Mouse (Mus musculus) limb, embryonic 15.5 days (tissue): Measurements from ENCODE around the gene Agap2. TPM values are rescaled to one million over a fixed set of nuclear protein-coding genes. Genes with fewer than 3 reads are reported as not detected.
A peak's percentile ranks its signal among the peaks of the same experiment; 100 is the strongest.
"Not testable (repeated sequence)": the region's sequence is repeated elsewhere in the genome, so short reads cannot be mapped to it uniquely, and the experiment has no call there.

Experiments used
- ATAC-seq: fragments of 200-750 bp; cut with Nextera tagmentation; 2 replicates; pipeline ENCODE4 v1.8.0; 2017; ENCODE audit warnings: low read depth, moderate TSS enrichment; ENCODE audit not compliant: insufficient number of reproducible peaks, low FRiP score, low TSS enrichment
- H3K27ac ChIP-seq: fragments of 300-500 bp; sonication (generic); 2 replicates; pipeline ENCODE4 v1.5.1; 2015; ENCODE audit warnings: moderate library complexity, mild to moderate bottlenecking, inconsistent platforms
- H3K27me3 ChIP-seq: fragments of 300-500 bp; sonication (generic); 2 replicates; pipeline ENCODE4 v1.6.1; 2015; ENCODE audit warnings: inconsistent platforms
- H3K36me3 ChIP-seq: fragments of 300-500 bp; sonication (generic); 2 replicates; pipeline ENCODE4 v1.6.1; 2015; ENCODE audit warnings: inconsistent platforms
- H3K4me1 ChIP-seq: fragments of 300-500 bp; sonication (generic); 2 replicates; pipeline ENCODE4 v1.6.1; 2015; ENCODE audit warnings: inconsistent platforms
- H3K4me2 ChIP-seq: fragments of 300-500 bp; sonication (generic); 2 replicates; pipeline ENCODE4 v1.6.1; 2015; ENCODE audit warnings: mild to moderate bottlenecking, inconsistent platforms
- H3K4me3 ChIP-seq: fragments of 300-500 bp; sonication (generic); 2 replicates; pipeline ENCODE4 v1.5.1; 2015; ENCODE audit warnings: mild to moderate bottlenecking, inconsistent platforms
- H3K9ac ChIP-seq: fragments of 300-500 bp; sonication (generic); 2 replicates; pipeline ENCODE4 v1.6.1; 2015; ENCODE audit warnings: inconsistent platforms
- H3K9me3 ChIP-seq: fragments of 300-500 bp; sonication (generic); 2 replicates; pipeline ENCODE4 v1.6.1; 2016; ENCODE audit warnings: inconsistent platforms
- WGBS: fragments of 180-500 bp; shearing (Covaris S2); methylation state at CpG from one replicate; pipeline ENCODE4 v1.1.7; 2015; 5-methylcytosine and 5-hydroxymethylcytosine counted together
- polyA plus RNA-seq: library from polyadenylated mRNA; unstranded; fragments of >200 nt; fragmentation: Nextera tagmentation; extraction: Ambion mirVana; gene quantifications from 2 replicates; pipeline ENCODE4 v1.2.1, GENCODE M21; 2015

Gene Agap2
- polyA plus RNA-seq, 1 experiment from 2014 or later = 0.10 TPM

GRCm38 (mm10) chr10:127070190-127071121 lies 4.6 kb upstream of the Agap2 start, which contains the start of gene Tspan31:
Gene Tspan31 (minus strand): TSS chr10:127070264.
- peaks cover 8% of the 10 kb centered on the region for H3K27me3 ChIP-seq
- H3K9me3 ChIP-seq = no peaks in the 10 kb centered on the region
- H3K9ac ChIP-seq = peak within 1 kb of the TSS; percentile 54
- H3K4me1 ChIP-seq = peaks cover 30% of the 10 kb centered on the region
- peak within 1 kb of the TSS; percentile 74 for H3K4me2 ChIP-seq
- peak; percentile 88 for ATAC-seq
- peak within 1 kb of the TSS; percentile 95 for H3K27ac ChIP-seq
- peaks cover 31% of the 10 kb centered on the region for H3K36me3 ChIP-seq
- WGBS = 1% methylated on average over 36 of the region's 36 CpGs
- H3K4me3 ChIP-seq = peak within 1 kb of the TSS; percentile 68

GRCm38 (mm10) chr10:127071203-127071602 lies 3.9 kb upstream of the Agap2 start:
- Histone ChIP-seq H3K36me3 (peaks cover 24% of the 10 kb centered on the region), H3K9me3 (no peaks in the 10 kb centered on the region), H3K4me3 (peak overlapping the region; percentile 68), H3K27me3 (peaks cover 16% of the 10 kb centered on the region), H3K4me1 (peaks cover 26% of the 10 kb centered on the region), H3K27ac (no peak overlapping the region), H3K9ac (peak overlapping the region; percentile 54), H3K4me2 (peak overlapping the region; percentile 74)
- WGBS = 73% methylated on average over 9 of the region's 9 CpGs
- no peak for ATAC-seq

GRCm38 (mm10) chr10:127072270-127072669 lies 2.8 kb upstream of the Agap2 start:
- not testable (repeated sequence) for H3K9me3 ChIP-seq, H3K4me2 ChIP-seq, H3K27ac ChIP-seq, H3K4me3 ChIP-seq, H3K9ac ChIP-seq, ATAC-seq
- 90% methylated on average over 4 of the region's 4 CpGs for WGBS
- H3K27me3 ChIP-seq = peaks cover 26% of the 10 kb centered on the region
- H3K4me1 ChIP-seq = peaks cover 26% of the 10 kb centered on the region
- H3K36me3 ChIP-seq = peaks cover 13% of the 10 kb centered on the region

- not testable (repeated sequence) for H3K27ac ChIP-seq, H3K4me3 ChIP-seq, H3K36me3 ChIP-seq, ATAC-seq, H3K9me3 ChIP-seq, H3K9ac ChIP-seq, H3K4me2 ChIP-seq
- WGBS = 79% methylated on average over 2 of the region's 2 CpGs
- H3K4me1 ChIP-seq = peaks cover 26% of the 10 kb centered on the region
- peaks cover 33% of the 10 kb centered on the region for H3K27me3 ChIP-seq
Observed at GRCm38 (mm10) chr10:127072969-127073368, 2.1 kb upstream of the Agap2 start.

GRCm38 (mm10) chr10:127073981-127074380 lies 1.1 kb upstream of the Agap2 start:
- Histone ChIP-seq H3K4me1 (peaks cover 23% of the 10 kb centered on the region), H3K27ac (no peak overlapping the region), H3K36me3 (no peaks in the 10 kb centered on the region), H3K4me3 (no peak overlapping the region), H3K9ac (no peak overlapping the region), H3K27me3 (peaks cover 43% of the 10 kb centered on the region), H3K4me2 (no peak overlapping the region), H3K9me3 (no peaks in the 10 kb centered on the region)
- ATAC-seq = no peak
- 92% methylated on average over 1 of the region's 1 CpGs for WGBS

- H3K27ac ChIP-seq = no peak overlapping the region
- no peak overlapping the region for H3K4me3 ChIP-seq
- ATAC-seq = no peak
- WGBS = 54% methylated on average over 8 of the region's 8 CpGs
- no peak overlapping the region for H3K4me2 ChIP-seq
- H3K9ac ChIP-seq = no peak overlapping the region
- H3K9me3 ChIP-seq = no peaks in the 10 kb centered on the region
- H3K4me1 ChIP-seq = peaks cover 34% of the 10 kb centered on the region
- peaks cover 60% of the 10 kb centered on the region for H3K27me3 ChIP-seq
- H3K36me3 ChIP-seq = no peaks in the 10 kb centered on the region
Observed at GRCm38 (mm10) chr10:127075651-127076050, 567 bp downstream of the Agap2 start.

- H3K4me2 ChIP-seq = no peak overlapping the region
- H3K9me3 ChIP-seq = no peaks in the 10 kb centered on the region
- no peak overlapping the region for H3K27ac ChIP-seq
- H3K27me3 ChIP-seq = peaks cover 64% of the 10 kb centered on the region
- ATAC-seq = no peak
- peaks cover 34% of the 10 kb centered on the region for H3K4me1 ChIP-seq
- H3K36me3 ChIP-seq = no peaks in the 10 kb centered on the region
- H3K4me3 ChIP-seq = no peak overlapping the region
- 27% methylated on average over 4 of the region's 4 CpGs for WGBS
- H3K9ac ChIP-seq = no peak overlapping the region
Observed at GRCm38 (mm10) chr10:127076082-127076481, 998 bp downstream of the Agap2 start.

- Histone ChIP-seq H3K27ac (no peak overlapping the region), H3K4me2 (no peak overlapping the region), H3K4me1 (peaks cover 40% of the 10 kb centered on the region), H3K9ac (no peak overlapping the region), H3K27me3 (peaks cover 79% of the 10 kb centered on the region), H3K36me3 (no peaks in the 10 kb centered on the region), H3K4me3 (no peak overlapping the region), H3K9me3 (no peaks in the 10 kb centered on the region)
- no peak for ATAC-seq
- 2% methylated on average over 10 of the region's 10 CpGs for WGBS
Observed at GRCm38 (mm10) chr10:127077515-127077914, 2.4 kb downstream of the Agap2 start.

GRCm38 (mm10) chr10:127078001-127078676 lies 3.1 kb downstream of the Agap2 start:
- WGBS = 2% methylated on average over 11 of the region's 12 CpGs
- Histone ChIP-seq H3K27ac (no peak overlapping the region), H3K36me3 (no peaks in the 10 kb centered on the region), H3K9me3 (no peaks in the 10 kb centered on the region), H3K9ac (no peak overlapping the region), H3K4me3 (peak overlapping the region; percentile 43), H3K4me2 (peak overlapping the region; percentile 87; the same call in 1 of the 2 replicates), H3K4me1 (peaks cover 40% of the 10 kb centered on the region), H3K27me3 (peaks cover 85% of the 10 kb centered on the region)
- ATAC-seq = no peak

GRCm38 (mm10) chr10:127078677-127079575 lies 3.8 kb downstream of the Agap2 start:
- Histone ChIP-seq H3K9ac (peak overlapping the region; percentile 37), H3K27ac (no peak overlapping the region), H3K4me1 (peaks cover 40% of the 10 kb centered on the region), H3K9me3 (no peaks in the 10 kb centered on the region), H3K27me3 (peaks cover 93% of the 10 kb centered on the region), H3K36me3 (no peaks in the 10 kb centered on the region), H3K4me3 (peak overlapping the region; percentile 43), H3K4me2 (peak overlapping the region; percentile 87)
- ATAC-seq = peak; percentile 12; the same call in 1 of the 2 replicates
- 1% methylated on average over 31 of the region's 49 CpGs for WGBS

- Histone ChIP-seq H3K36me3 (no peaks in the 10 kb centered on the region), H3K4me1 (peaks cover 40% of the 10 kb centered on the region), H3K9ac (peak overlapping the region; percentile 37), H3K4me3 (peak overlapping the region; percentile 43), H3K4me2 (peak overlapping the region; percentile 87), H3K9me3 (no peaks in the 10 kb centered on the region), H3K27me3 (peaks cover 99% of the 10 kb centered on the region), H3K27ac (no peak overlapping the region)
- no peak for ATAC-seq
- WGBS = 5% methylated on average over 67 of the region's 70 CpGs
Observed at GRCm38 (mm10) chr10:127079665-127080391, 4.7 kb downstream of the Agap2 start.
